Mouse (Mus musculus): Measurements from ENCODE around the gene Slc22a17. TPM values are rescaled to one million over a fixed set of nuclear protein-coding genes. Genes with fewer than 3 reads are reported as not detected.

The Slc22a17 gene
- polyA plus RNA-seq, 1 experiment from 2014 or later = 50.8 TPM

- Histone ChIP-seq H3K9me3 (replicated peaks) (no peaks in the 10 kb centered on the region), H3K36me3 (peaks cover 34% of the 10 kb centered on the region), H3K9ac (no peak overlapping the region), H3K4me2 (no peak overlapping the region), H3K27me3 (replicated peaks) (no peaks in the 10 kb centered on the region), H3K4me1 (replicated peaks) (no peaks in the 10 kb centered on the region), H3K27ac (ENCODE audit: poor library complexity, severe bottlenecking) (no peak overlapping the region), H3K4me3 (no peak overlapping the region)
- WGBS = 72% methylated on average over 7 of the region's 7 CpGs
- ATAC-seq (ENCODE audit: insufficient number of reproducible peaks, low FRiP score) = no peak
Observed at GRCm38 (mm10) chr14:54856703-54857102, 56.2 kb downstream of the Slc22a17 start.

MicroRNAs within 50 kb of the gene (microRNA counts, 519-probe panel; counts per million panel counts)
- 8,294 counts per million, percentile 98 among the panel's probes with 10 or more counts for microRNA mmu-miR-208a

Small RNA genes lying within 50 kb of the gene (microRNA-seq; reads per million reads assigned to microRNA genes)
- gene Mir208a = 12,164 reads per million, percentile 96 among the genes with 10 or more reads in this experiment

Other genes starting within 250 kb of the Slc22a17 start
- 50.3 and 57.1 TPM in 2 replicates for gene 1700123O20Rik, start 226.9 kb downstream of the Slc22a17 start, polyA plus RNA-seq (2016; fragmentation: Nextera tagmentation; extraction: Ambion mirVana)
- 85.1 and 89.0 TPM in 2 replicates for gene Acin1, start 226.2 kb downstream of the Slc22a17 start, polyA plus RNA-seq (2016; fragmentation: Nextera tagmentation; extraction: Ambion mirVana)
- 0.21 and 0.28 TPM in 2 replicates for gene Gm29776, start 214.3 kb downstream of the Slc22a17 start, polyA plus RNA-seq (2016; fragmentation: Nextera tagmentation; extraction: Ambion mirVana)
- gene Cebpe, start 201.0 kb downstream of the Slc22a17 start, polyA plus RNA-seq (2016; fragmentation: Nextera tagmentation; extraction: Ambion mirVana) = not detected in 2 replicates
- gene Slc7a8, start 131.2 kb downstream of the Slc22a17 start, polyA plus RNA-seq (2016; fragmentation: Nextera tagmentation; extraction: Ambion mirVana) = 4.4 and 4.7 TPM in 2 replicates
- gene Rnf212b, start 99.0 kb downstream of the Slc22a17 start, polyA plus RNA-seq (2016; fragmentation: Nextera tagmentation; extraction: Ambion mirVana) = not detected in 2 replicates
- gene Homez, start 42.2 kb downstream of the Slc22a17 start, polyA plus RNA-seq (2016; fragmentation: Nextera tagmentation; extraction: Ambion mirVana) = 7.4 and 10.4 TPM in 2 replicates
- gene Ppp1r3e, start 35.6 kb downstream of the Slc22a17 start, polyA plus RNA-seq (2016; fragmentation: Nextera tagmentation; extraction: Ambion mirVana) = 0.62 and 0.79 TPM in 2 replicates
- 2.3 and 2.4 TPM in 2 replicates for gene Bcl2l2, start 29.8 kb downstream of the Slc22a17 start, polyA plus RNA-seq (2016; fragmentation: Nextera tagmentation; extraction: Ambion mirVana)
- gene Gm20521, start 29.7 kb downstream of the Slc22a17 start, polyA plus RNA-seq (2016; fragmentation: Nextera tagmentation; extraction: Ambion mirVana) = not detected in 2 replicates
- 96.3 and 101 TPM in 2 replicates for gene Pabpn1, start 20.6 kb downstream of the Slc22a17 start, polyA plus RNA-seq (2016; fragmentation: Nextera tagmentation; extraction: Ambion mirVana)
- gene Efs, start 13.0 kb upstream of the Slc22a17 start, polyA plus RNA-seq (2016; fragmentation: Nextera tagmentation; extraction: Ambion mirVana) = 15.0 and 16.7 TPM in 2 replicates
- not detected in 2 replicates for gene Il25, start 19.6 kb upstream of the Slc22a17 start, polyA plus RNA-seq (2016; fragmentation: Nextera tagmentation; extraction: Ambion mirVana)
- 0.57 and 0.89 TPM in 2 replicates for gene Cmtm5, start 23.1 kb upstream of the Slc22a17 start, polyA plus RNA-seq (2016; fragmentation: Nextera tagmentation; extraction: Ambion mirVana)
- gene Myh6, start 53.8 kb upstream of the Slc22a17 start, polyA plus RNA-seq (2016; fragmentation: Nextera tagmentation; extraction: Ambion mirVana) = 2,737 and 2,858 TPM in 2 replicates
- gene Gm17428, start 63.8 kb upstream of the Slc22a17 start, polyA plus RNA-seq (2016; fragmentation: Nextera tagmentation; extraction: Ambion mirVana) = not detected in 2 replicates
- gene Myh7, start 81.5 kb upstream of the Slc22a17 start, polyA plus RNA-seq (2016; fragmentation: Nextera tagmentation; extraction: Ambion mirVana) = 5,583 and 5,934 TPM in 2 replicates
- gene Ngdn, start 102.3 kb upstream of the Slc22a17 start, polyA plus RNA-seq (2016; fragmentation: Nextera tagmentation; extraction: Ambion mirVana) = 55.7 and 60.8 TPM in 2 replicates
- gene Zfhx2, start 179.2 kb upstream of the Slc22a17 start, polyA plus RNA-seq (2016; fragmentation: Nextera tagmentation; extraction: Ambion mirVana) = 4.4 and 4.5 TPM in 2 replicates
- gene Thtpa, start 181.7 kb upstream of the Slc22a17 start, polyA plus RNA-seq (2016; fragmentation: Nextera tagmentation; extraction: Ambion mirVana) = 14.3 and 14.8 TPM in 2 replicates
- 8.7 and 9.8 TPM in 2 replicates for gene Ap1g2, start 193.5 kb upstream of the Slc22a17 start, polyA plus RNA-seq (2016; fragmentation: Nextera tagmentation; extraction: Ambion mirVana)
- gene Jph4, start 203.8 kb upstream of the Slc22a17 start, polyA plus RNA-seq (2016; fragmentation: Nextera tagmentation; extraction: Ambion mirVana) = 0.09 and 0.18 TPM in 2 replicates

Data from heart, embryonic 12.5 days (tissue).